Mouse (Mus musculus) lung, adult 2 months (tissue): ENCODE results near the gene Hivep2.

Experiments used
- CTCF ChIP-seq: fragments of 200-500 bp; IDR thresholded peaks from 2 replicates; pipeline ENCODE4 v1.5.1; 2011; ENCODE audit warnings: mild to moderate bottlenecking, low read length, control low read depth; ENCODE audit not compliant: insufficient read depth
- POLR2A ChIP-seq: fragments of 200-500 bp; IDR thresholded peaks from 2 replicates; pipeline ENCODE4 v1.6.1; 2011; ENCODE audit warnings: low read depth, mild to moderate bottlenecking, control low read depth, low read length, borderline replicate concordance; ENCODE audit errors: extremely low read depth

DNA sequence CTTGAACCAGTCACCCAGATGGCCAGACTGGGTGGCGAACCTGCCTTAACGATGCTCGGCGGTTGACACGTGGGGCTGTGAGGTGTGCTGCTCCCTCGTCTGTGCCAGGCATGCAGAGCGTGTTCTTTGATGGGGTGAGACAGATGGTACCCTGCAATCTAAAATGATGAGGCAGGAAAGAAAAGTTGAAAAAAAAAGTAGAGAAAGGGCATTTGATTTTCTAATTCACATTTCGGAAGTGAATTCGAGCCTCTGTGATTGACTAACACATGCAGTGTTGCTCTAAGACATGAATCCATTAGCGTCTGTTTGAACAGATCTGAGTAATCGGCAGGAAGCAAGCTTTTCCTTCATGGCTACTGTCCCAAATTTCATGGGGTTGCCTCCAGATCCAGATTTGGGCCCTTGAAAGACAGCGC is 119.4 kb downstream of the Hivep2 start:
- TF ChIP-seq CTCF (no peak), POLR2A (no peak)
